Mouse (Mus musculus) limb, embryonic 13.5 days (tissue): ENCODE measurements around the gene Ptprf. TPM values are rescaled to one million over a fixed set of nuclear protein-coding genes. Genes with fewer than 3 reads are reported as not detected.
A peak's percentile ranks its signal among the peaks of the same experiment; 100 is the strongest.

ENCODE experiments used
- ATAC-seq: fragments of 200-750 bp; cut with Nextera tagmentation; 2 replicates; pipeline ENCODE4 v1.8.0; 2017; ENCODE audit warnings: low read depth, moderate number of reproducible peaks, moderate TSS enrichment; ENCODE audit not compliant: low FRiP score
- H3K27ac ChIP-seq: fragments of 300-500 bp; sonication (generic); 2 replicates; pipeline ENCODE4 v1.5.1; 2015; ENCODE audit warnings: inconsistent platforms, mild to moderate bottlenecking, moderate library complexity
- H3K27me3 ChIP-seq: fragments of 300-500 bp; sonication (generic); 2 replicates; pipeline ENCODE4 v1.6.1; 2015; ENCODE audit warnings: mild to moderate bottlenecking, inconsistent platforms
- H3K36me3 ChIP-seq: fragments of 300-500 bp; sonication (generic); 2 replicates; pipeline ENCODE4 v1.6.1; 2015; ENCODE audit warnings: inconsistent platforms, mild to moderate bottlenecking, moderate library complexity
- H3K4me1 ChIP-seq: fragments of 300-500 bp; sonication (generic); 2 replicates; pipeline ENCODE4 v1.6.1; 2015; ENCODE audit warnings: inconsistent platforms
- H3K4me2 ChIP-seq: fragments of 300-500 bp; sonication (generic); replicated peaks from 2 replicates; pipeline ENCODE4 v1.6.1; 2015; ENCODE audit warnings: inconsistent platforms, mild to moderate bottlenecking, moderate library complexity
- H3K4me3 ChIP-seq: fragments of 300-500 bp; sonication (generic); 2 replicates; pipeline ENCODE4 v1.5.1; 2015; ENCODE audit warnings: moderate library complexity, mild to moderate bottlenecking, inconsistent platforms
- H3K9ac ChIP-seq: fragments of 300-500 bp; sonication (generic); 2 replicates; pipeline ENCODE4 v1.6.1; 2015; ENCODE audit warnings: mild to moderate bottlenecking, inconsistent platforms
- H3K9me3 ChIP-seq: fragments of 300-500 bp; sonication (generic); 2 replicates; pipeline ENCODE4 v1.6.1; 2016; ENCODE audit warnings: inconsistent platforms
- WGBS: fragments of 180-500 bp; shearing (Covaris S2); methylation state at CpG from one replicate; pipeline ENCODE4 v1.1.7; 2015; 5-methylcytosine and 5-hydroxymethylcytosine counted together
- polyA plus RNA-seq: library from polyadenylated mRNA; unstranded; fragments of >200 nt; fragmentation: Nextera tagmentation; extraction: Ambion mirVana; gene quantifications from 2 replicates; pipeline ENCODE4 v1.2.1, GENCODE M21; 2015

Gene Ptprf
- polyA plus RNA-seq, 1 experiment from 2014 or later, result 58.1 TPM

GRCm38 (mm10) chr4:118304984-118305383 is 13.8 kb upstream of the Ptprf start:
- 52% methylated on average over 4 of the region's 4 CpGs for WGBS
- H3K9me3 ChIP-seq, result no peaks in the 10 kb centered on the region
- H3K27ac ChIP-seq, result no peak overlapping the region
- no peak overlapping the region for H3K4me2 ChIP-seq
- H3K36me3 ChIP-seq, result no peaks in the 10 kb centered on the region
- ATAC-seq, result no peak
- 0 out of 2 replicates have a peak, but pooled peaks cover 6% of the 10 kb centered on the region for H3K27me3 ChIP-seq
- H3K4me3 ChIP-seq, result no peak overlapping the region
- H3K4me1 ChIP-seq, result 0 out of 2 replicates have a peak, but pooled peaks cover 6% of the 10 kb centered on the region
- no peak overlapping the region for H3K9ac ChIP-seq

DNA sequence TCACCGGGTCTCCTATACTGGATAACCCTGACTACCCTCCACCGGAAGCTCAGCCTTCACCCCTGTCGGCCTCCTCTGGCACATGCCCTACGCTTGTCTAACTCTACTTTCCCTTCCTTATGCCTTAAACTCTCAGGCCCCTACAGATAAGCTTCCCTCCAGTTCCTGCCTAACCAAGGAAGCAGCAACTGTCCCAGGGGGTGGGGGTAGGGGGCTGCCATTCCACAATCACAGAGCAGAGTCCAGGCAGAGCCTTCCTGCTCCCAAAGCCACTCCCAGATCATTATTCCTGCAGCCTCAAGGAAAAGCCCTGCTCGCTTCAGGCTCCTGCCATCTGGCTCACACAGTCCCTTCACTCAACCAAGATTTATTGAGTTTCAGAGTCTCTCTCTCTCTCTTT is 6.6 kb upstream of the Ptprf start:
- Histone ChIP-seq H3K9ac (no peak overlapping the region), H3K4me2 (no peak overlapping the region; the same call in 1 of the 2 replicates), H3K4me3 (no peak overlapping the region), H3K27ac (no peak overlapping the region), H3K4me1 (peaks cover 19% of the 10 kb centered on the region), H3K36me3 (no peaks in the 10 kb centered on the region), H3K27me3 (peaks cover 9% of the 10 kb centered on the region; the same call in 1 of the 2 replicates), H3K9me3 (no peaks in the 10 kb centered on the region)
- WGBS, result 8% methylated on average over 5 of the region's 5 CpGs
- 0 out of 2 replicates have a peak, but pooled peaks have one; percentile 37 for ATAC-seq

GRCm38 (mm10) chr4:118295651-118296561 is 4.7 kb upstream of the Ptprf start:
- ATAC-seq, result no peak
- Histone ChIP-seq H3K4me1 (peaks cover 25% of the 10 kb centered on the region), H3K4me3 (no peak overlapping the region), H3K36me3 (no peaks in the 10 kb centered on the region), H3K27ac (no peak overlapping the region), H3K27me3 (peaks cover 5% of the 10 kb centered on the region; the same call in 1 of the 2 replicates), H3K9me3 (no peaks in the 10 kb centered on the region), H3K9ac (no peak overlapping the region), H3K4me2 (no peak overlapping the region)
- WGBS, result 57% methylated on average over 17 of the region's 17 CpGs

DNA sequence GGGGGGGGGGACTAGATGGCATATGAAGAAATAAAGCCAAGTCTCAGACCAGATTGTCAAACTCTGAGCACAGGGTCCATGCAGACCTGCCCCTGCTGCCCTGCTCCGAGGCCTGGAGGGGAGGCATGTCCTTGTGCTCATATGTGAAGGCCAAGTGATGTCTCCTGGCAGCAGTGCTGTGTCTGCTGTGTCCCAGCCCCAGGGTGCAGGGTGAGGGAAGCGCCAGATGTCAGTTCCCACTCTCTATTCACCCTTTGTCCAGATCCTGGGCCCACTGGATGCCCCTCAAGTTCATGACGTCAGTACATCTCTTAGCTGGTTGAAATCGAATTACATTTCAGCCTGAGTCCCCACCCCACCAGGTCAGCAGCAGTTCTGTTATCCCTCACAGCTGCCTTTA is 3.6 kb upstream of the Ptprf start:
- H3K4me3 ChIP-seq, result no peak overlapping the region
- ATAC-seq, result no peak
- H3K27me3 ChIP-seq, result peaks cover 5% of the 10 kb centered on the region; the same call in 1 of the 2 replicates
- H3K36me3 ChIP-seq, result no peaks in the 10 kb centered on the region
- H3K9me3 ChIP-seq, result no peaks in the 10 kb centered on the region
- H3K4me1 ChIP-seq, result peaks cover 28% of the 10 kb centered on the region
- no peak overlapping the region for H3K9ac ChIP-seq
- H3K27ac ChIP-seq, result no peak overlapping the region
- no peak overlapping the region for H3K4me2 ChIP-seq
- 81% methylated on average over 4 of the region's 4 CpGs for WGBS

GRCm38 (mm10) chr4:118292741-118293306 is 1.6 kb upstream of the Ptprf start:
- H3K4me3 ChIP-seq, result no peak overlapping the region
- no peak overlapping the region for H3K4me2 ChIP-seq
- peaks cover 5% of the 10 kb centered on the region; the same call in 1 of the 2 replicates for H3K27me3 ChIP-seq
- no peak overlapping the region for H3K9ac ChIP-seq
- no peak overlapping the region for H3K27ac ChIP-seq
- ATAC-seq, result peak; percentile 7; the same call in 1 of the 2 replicates
- H3K36me3 ChIP-seq, result no peaks in the 10 kb centered on the region
- H3K4me1 ChIP-seq, result peaks cover 40% of the 10 kb centered on the region
- no peaks in the 10 kb centered on the region for H3K9me3 ChIP-seq
- 11% methylated on average over 11 of the region's 11 CpGs for WGBS

GRCm38 (mm10) chr4:118290416-118291030 is 682 bp downstream of the Ptprf start:
- Histone ChIP-seq H3K27me3 (no peaks in the 10 kb centered on the region), H3K36me3 (peaks cover 10% of the 10 kb centered on the region), H3K27ac (peak overlapping the region; percentile 93), H3K4me2 (peak overlapping the region; percentile 79), H3K9me3 (no peaks in the 10 kb centered on the region), H3K9ac (peak overlapping the region; percentile 95), H3K4me3 (peak overlapping the region; percentile 87), H3K4me1 (peaks cover 30% of the 10 kb centered on the region)
- under 1% methylated on average over 64 of the region's 84 CpGs for WGBS
- ATAC-seq, result no peak

DNA sequence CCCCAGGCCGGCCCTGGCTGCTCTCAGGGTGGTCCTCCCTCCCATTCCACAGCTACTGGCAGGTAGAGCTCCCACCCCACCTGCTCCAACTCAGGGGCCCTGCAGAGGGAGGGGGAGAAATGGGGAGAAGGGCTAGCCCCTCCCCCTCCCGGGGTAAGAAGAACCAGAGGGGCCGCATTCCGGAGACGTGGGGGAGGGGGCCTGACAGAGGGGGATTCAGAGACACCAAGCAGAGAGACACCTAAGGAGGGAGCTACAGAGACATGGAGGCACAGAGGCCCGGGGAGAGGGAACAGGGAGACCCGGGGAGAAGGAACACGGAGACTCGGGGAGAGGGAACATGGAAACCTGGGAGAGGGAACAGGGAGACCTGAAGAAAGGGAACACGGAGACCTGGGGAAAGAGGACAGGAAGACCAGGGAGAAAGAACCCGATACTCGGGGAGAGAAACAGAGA is 1.2 kb downstream of the Ptprf start:
- Histone ChIP-seq H3K9me3 (no peaks in the 10 kb centered on the region), H3K4me1 (peaks cover 30% of the 10 kb centered on the region)

GRCm38 (mm10) chr4:118289266-118289665 is 1.9 kb downstream of the Ptprf start:
- H3K4me2 ChIP-seq, result peak overlapping the region; percentile 79
- H3K9me3 ChIP-seq, result no peaks in the 10 kb centered on the region
- peak overlapping the region; percentile 95 for H3K9ac ChIP-seq
- H3K36me3 ChIP-seq, result peaks cover 20% of the 10 kb centered on the region
- peak overlapping the region; percentile 93; the same call in 1 of the 2 replicates for H3K27ac ChIP-seq
- WGBS, result 41% methylated on average over 5 of the region's 5 CpGs
- H3K27me3 ChIP-seq, result no peaks in the 10 kb centered on the region
- peak overlapping the region; percentile 87 for H3K4me3 ChIP-seq
- H3K4me1 ChIP-seq, result peaks cover 30% of the 10 kb centered on the region
- no peak for ATAC-seq

More for the DNA sequence above, 1.2 kb downstream of the Ptprf start:
- WGBS, result under 1% methylated on average over 12 of the region's 12 CpGs
- H3K27me3 ChIP-seq, result no peaks in the 10 kb centered on the region
- peak overlapping the region; percentile 87 for H3K4me3 ChIP-seq
- peak; percentile 54; the same call in 1 of the 2 replicates for ATAC-seq
- peak overlapping the region; percentile 95 for H3K9ac ChIP-seq
- peak overlapping the region; percentile 79 for H3K4me2 ChIP-seq
- H3K36me3 ChIP-seq, result peaks cover 15% of the 10 kb centered on the region
- H3K27ac ChIP-seq, result peak overlapping the region; percentile 93

GRCm38 (mm10) chr4:118288531-118288930 is 2.7 kb downstream of the Ptprf start:
- H3K9me3 ChIP-seq, result no peaks in the 10 kb centered on the region
- no peak for ATAC-seq
- 0 out of 2 replicates have a peak overlapping the region, but pooled peaks have one; percentile 93 for H3K27ac ChIP-seq
- peaks cover 27% of the 10 kb centered on the region for H3K36me3 ChIP-seq
- peaks cover 30% of the 10 kb centered on the region for H3K4me1 ChIP-seq
- WGBS, result 75% methylated on average over 6 of the region's 6 CpGs
- peak overlapping the region; percentile 79 for H3K4me2 ChIP-seq
- H3K27me3 ChIP-seq, result no peaks in the 10 kb centered on the region
- H3K9ac ChIP-seq, result peak overlapping the region; percentile 95
- peak overlapping the region; percentile 87 for H3K4me3 ChIP-seq

DNA sequence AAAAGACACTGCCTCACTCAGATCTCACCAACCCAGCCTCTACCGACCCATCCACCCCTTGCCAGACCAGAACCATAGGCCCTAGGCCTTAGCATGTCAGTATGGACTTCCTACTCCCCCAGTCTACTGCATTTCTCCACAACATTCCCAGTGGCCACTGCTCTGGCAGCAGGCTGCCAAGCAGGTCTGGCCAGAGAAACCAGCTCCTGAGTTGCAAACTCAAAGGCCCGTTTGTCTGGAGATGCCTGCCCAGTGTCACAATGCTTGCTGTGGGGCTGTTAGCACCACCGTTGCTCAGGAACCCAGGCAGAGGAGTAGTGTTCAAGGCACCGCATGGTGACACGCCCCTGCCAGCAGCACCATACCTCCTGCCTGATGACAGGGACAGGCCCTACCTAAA is 5.0 kb downstream of the Ptprf start:
- H3K4me1 ChIP-seq, result peaks cover 28% of the 10 kb centered on the region
- no peak overlapping the region for H3K27ac ChIP-seq
- no peaks in the 10 kb centered on the region for H3K9me3 ChIP-seq
- H3K4me2 ChIP-seq, result no peak overlapping the region
- H3K4me3 ChIP-seq, result no peak overlapping the region
- WGBS, result 77% methylated on average over 5 of the region's 5 CpGs
- no peak for ATAC-seq
- no peaks in the 10 kb centered on the region for H3K27me3 ChIP-seq
- H3K36me3 ChIP-seq, result peaks cover 47% of the 10 kb centered on the region
- no peak overlapping the region for H3K9ac ChIP-seq

- Histone ChIP-seq H3K9me3 (no peaks in the 10 kb centered on the region), H3K4me2 (no peak overlapping the region), H3K36me3 (peaks cover 60% of the 10 kb centered on the region), H3K27me3 (no peaks in the 10 kb centered on the region), H3K4me1 (peaks cover 17% of the 10 kb centered on the region), H3K27ac (no peak overlapping the region), H3K4me3 (no peak overlapping the region), H3K9ac (0 out of 2 replicates have a peak overlapping the region, but pooled peaks have one; percentile 13)
- WGBS, result 28% methylated on average over 1 of the region's 1 CpGs
- no peak for ATAC-seq
Observed at GRCm38 (mm10) chr4:118282182-118282562, 9.0 kb downstream of the Ptprf start.
